Mouse (Mus musculus) splenic B cell, adult 2 months (primary cell): Measurements from ENCODE around the gene Ism2.
"Not testable (repeated sequence)": the region's sequence is repeated elsewhere in the genome, so short reads cannot be mapped to it uniquely, and the experiment has no call there.

Source experiments
- DNase-seq: peaks from one replicate; pipeline ENCODE4 v3.0.0-alpha.2; 2011; ENCODE audit warnings: low read depth, low spot score
- H3K27me3 ChIP-seq: 2 replicates; pipeline ENCODE4 v1.6.1; 2012; ENCODE audit warnings: mild to moderate bottlenecking, low read length, moderate library complexity, mixed read lengths; ENCODE audit not compliant: control insufficient read depth, poor library complexity, insufficient read depth, severe bottlenecking
- H3K36me3 ChIP-seq: 2 replicates; pipeline ENCODE4 v1.6.1; 2012; ENCODE audit warnings: mild to moderate bottlenecking, low read length, moderate library complexity, mixed read lengths; ENCODE audit not compliant: control insufficient read depth, poor library complexity, insufficient read depth, severe bottlenecking

Gene Ism2

GRCm38 (mm10) chr12:87317951-87318350 lies 18.4 kb upstream of the Ism2 start:
- H3K36me3 ChIP-seq: 0 out of 2 replicates have a peak, but pooled peaks cover 6% of the 10 kb centered on the region
- no peak for DNase-seq
- H3K27me3 ChIP-seq: no peaks in the 10 kb centered on the region

- DNase-seq: no peak
- peaks cover 14% of the 10 kb centered on the region for H3K36me3 ChIP-seq
- H3K27me3 ChIP-seq: no peaks in the 10 kb centered on the region
These were observed 13.6 kb upstream of the Ism2 start for GRCm38 (mm10) chr12:87313098-87313497.

- not testable (repeated sequence) for DNase-seq, H3K27me3 ChIP-seq
- peaks cover 10% of the 10 kb centered on the region; the same call in 1 of the 2 replicates for H3K36me3 ChIP-seq
These were observed 7.0 kb upstream of the Ism2 start for GRCm38 (mm10) chr12:87306584-87306844.

- H3K27me3 ChIP-seq: no peaks in the 10 kb centered on the region
- DNase-seq: no peak
- H3K36me3 ChIP-seq: 0 out of 2 replicates have a peak, but pooled peaks cover 10% of the 10 kb centered on the region
These were observed 6.5 kb upstream of the Ism2 start for GRCm38 (mm10) chr12:87305767-87306583.

- Histone ChIP-seq H3K36me3 (no peaks in the 10 kb centered on the region), H3K27me3 (peaks cover 3% of the 10 kb centered on the region)
- DNase-seq: no peak
These were observed 1.7 kb upstream of the Ism2 start for GRCm38 (mm10) chr12:87301189-87301588.

- H3K27me3 ChIP-seq: peaks cover 3% of the 10 kb centered on the region
- no peak for DNase-seq
- H3K36me3 ChIP-seq: no peaks in the 10 kb centered on the region
These were observed 861 bp upstream of the Ism2 start for GRCm38 (mm10) chr12:87300441-87300690.

- Histone ChIP-seq H3K36me3 (no peaks in the 10 kb centered on the region), H3K27me3 (peaks cover 3% of the 10 kb centered on the region)
- DNase-seq: peak; percentile 7
These were observed 358 bp downstream of the Ism2 start for GRCm38 (mm10) chr12:87299037-87299656.

- no peaks in the 10 kb centered on the region for H3K27me3 ChIP-seq
- H3K36me3 ChIP-seq: no peaks in the 10 kb centered on the region
- DNase-seq: no peak
These were observed 5.6 kb downstream of the Ism2 start for GRCm38 (mm10) chr12:87293934-87294333.

- H3K27me3 ChIP-seq: no peaks in the 10 kb centered on the region
- no peak for DNase-seq
- no peaks in the 10 kb centered on the region for H3K36me3 ChIP-seq
These were observed 10.4 kb downstream of the Ism2 start for GRCm38 (mm10) chr12:87289100-87289499.

- no peak for DNase-seq
- Histone ChIP-seq H3K36me3 (no peaks in the 10 kb centered on the region), H3K27me3 (no peaks in the 10 kb centered on the region)
These were observed 14.8 kb downstream of the Ism2 start for GRCm38 (mm10) chr12:87284726-87285125.

- no peaks in the 10 kb centered on the region for H3K27me3 ChIP-seq
- DNase-seq: no peak
These were observed 15.2 kb downstream of the Ism2 start for GRCm38 (mm10) chr12:87284268-87284667.

GRCm38 (mm10) chr12:87283706-87284105 lies 15.8 kb downstream of the Ism2 start:
- DNase-seq: no peak
- Histone ChIP-seq H3K36me3 (no peaks in the 10 kb centered on the region), H3K27me3 (no peaks in the 10 kb centered on the region)

More at GRCm38 (mm10) chr12:87284268-87284667, 15.2 kb downstream of the Ism2 start:
- no peaks in the 10 kb centered on the region for H3K36me3 ChIP-seq

GRCm38 (mm10) chr12:87282743-87283142 lies 16.8 kb downstream of the Ism2 start:
- no peak for DNase-seq
- no peaks in the 10 kb centered on the region for H3K36me3 ChIP-seq
- H3K27me3 ChIP-seq: no peaks in the 10 kb centered on the region

GRCm38 (mm10) chr12:87281766-87282165 lies 17.7 kb downstream of the Ism2 start:
- Histone ChIP-seq H3K27me3 (no peaks in the 10 kb centered on the region), H3K36me3 (no peaks in the 10 kb centered on the region)
- DNase-seq: no peak

- Histone ChIP-seq H3K36me3 (peaks cover 2% of the 10 kb centered on the region; the same call in 1 of the 2 replicates), H3K27me3 (no peaks in the 10 kb centered on the region)
- DNase-seq: no peak
These were observed 19.6 kb downstream of the Ism2 start for GRCm38 (mm10) chr12:87279879-87280278.

GRCm38 (mm10) chr12:87279350-87279749 lies 20.2 kb downstream of the Ism2 start:
- Histone ChIP-seq H3K36me3 (peaks cover 5% of the 10 kb centered on the region; the same call in 1 of the 2 replicates), H3K27me3 (no peaks in the 10 kb centered on the region)
- DNase-seq: no peak
